Mouse (Mus musculus) spleen, adult 2 months (tissue): ENCODE results near the gene Brd1.

Experiments used
- CTCF ChIP-seq: fragments of 200-500 bp; IDR thresholded peaks from 2 replicates; pipeline ENCODE4 v1.5.1; 2011; ENCODE audit warnings: mild to moderate bottlenecking, inconsistent platforms; ENCODE audit not compliant: insufficient read depth, insufficient read length, insufficient replicate concordance; ENCODE audit errors: extremely low read depth
- POLR2A ChIP-seq: fragments of 200-500 bp; IDR thresholded peaks from 2 replicates; pipeline ENCODE4 v1.6.1; 2011; ENCODE audit warnings: low read depth, low read length, inconsistent platforms

GRCm38 (mm10) chr15:88680931-88681330, 53.1 kb downstream of the Brd1 start:
- TF ChIP-seq CTCF (no peak), POLR2A (no peak)
